Mouse (Mus musculus) limb, embryonic 11.5 days (tissue): Measurements from ENCODE around the gene Asah2. TPM values are rescaled to one million over a fixed set of nuclear protein-coding genes. Genes with fewer than 3 reads are reported as not detected.
"Not testable (repeated sequence)": the region's sequence is repeated elsewhere in the genome, so short reads cannot be mapped to it uniquely, and the experiment has no call there.

Experiments used
- ATAC-seq: fragments of 200-750 bp; cut with Nextera tagmentation; 2 replicates; pipeline ENCODE4 v1.8.0; 2017; ENCODE audit warnings: low read depth; ENCODE audit not compliant: insufficient number of reproducible peaks, low FRiP score, low TSS enrichment
- DNase-seq: peaks from one replicate; pipeline ENCODE4 v3.0.0-alpha.2; 2015; ENCODE audit warnings: low spot score
- H3K27ac ChIP-seq: fragments of 300-500 bp; sonication (generic); replicated peaks from 2 replicates; pipeline ENCODE4 v1.5.1; 2014; ENCODE audit warnings: low read depth, mild to moderate bottlenecking, low read length
- H3K27me3 ChIP-seq: fragments of 300-500 bp; sonication (generic); 2 replicates; pipeline ENCODE4 v1.6.1; 2014; ENCODE audit warnings: mild to moderate bottlenecking, low read length, mixed read lengths; ENCODE audit not compliant: control insufficient read depth, insufficient read depth
- H3K36me3 ChIP-seq: fragments of 300-500 bp; sonication (generic); 2 replicates; pipeline ENCODE4 v1.6.1; 2014; ENCODE audit warnings: mild to moderate bottlenecking, low read length, moderate library complexity, mixed read lengths; ENCODE audit not compliant: control insufficient read depth, insufficient read depth
- H3K4me1 ChIP-seq: fragments of 300-500 bp; sonication (generic); 2 replicates; pipeline ENCODE4 v1.6.1; 2014; ENCODE audit warnings: low read length, mixed read lengths; ENCODE audit not compliant: control insufficient read depth, insufficient read depth
- H3K4me2 ChIP-seq: fragments of 300-500 bp; sonication (generic); 2 replicates; pipeline ENCODE4 v1.6.1; 2014; ENCODE audit warnings: low read depth, mild to moderate bottlenecking, moderate library complexity; ENCODE audit not compliant: severe bottlenecking
- H3K4me3 ChIP-seq: fragments of 300-500 bp; sonication (generic); 2 replicates; pipeline ENCODE4 v1.5.1; 2014; ENCODE audit warnings: low read depth, low read length
- H3K9ac ChIP-seq: fragments of 300-500 bp; sonication (generic); 2 replicates; pipeline ENCODE4 v1.6.1; 2014; ENCODE audit warnings: mild to moderate bottlenecking, low read length
- H3K9me3 ChIP-seq: fragments of 300-500 bp; sonication (generic); 2 replicates; pipeline ENCODE4 v1.6.1; 2016; ENCODE audit warnings: low read length; ENCODE audit not compliant: control insufficient read depth
- WGBS: fragments of 180-500 bp; shearing (Covaris S2); extraction: QIAGEN DNeasy Blood & Tissue Kit; methylation state at CpG from one replicate; pipeline ENCODE4 v1.1.7; 2014; 5-methylcytosine and 5-hydroxymethylcytosine counted together
- polyA plus RNA-seq: library from polyadenylated mRNA; unstranded; fragments of >200 nt; fragmentation: Nextera tagmentation; extraction: Ambion mirVana; gene quantifications from 2 replicates; pipeline ENCODE4 v1.2.1, GENCODE M21; 2014

Gene Asah2
- polyA plus RNA-seq, 1 experiment from 2014 or later: 1.2 TPM

DNA sequence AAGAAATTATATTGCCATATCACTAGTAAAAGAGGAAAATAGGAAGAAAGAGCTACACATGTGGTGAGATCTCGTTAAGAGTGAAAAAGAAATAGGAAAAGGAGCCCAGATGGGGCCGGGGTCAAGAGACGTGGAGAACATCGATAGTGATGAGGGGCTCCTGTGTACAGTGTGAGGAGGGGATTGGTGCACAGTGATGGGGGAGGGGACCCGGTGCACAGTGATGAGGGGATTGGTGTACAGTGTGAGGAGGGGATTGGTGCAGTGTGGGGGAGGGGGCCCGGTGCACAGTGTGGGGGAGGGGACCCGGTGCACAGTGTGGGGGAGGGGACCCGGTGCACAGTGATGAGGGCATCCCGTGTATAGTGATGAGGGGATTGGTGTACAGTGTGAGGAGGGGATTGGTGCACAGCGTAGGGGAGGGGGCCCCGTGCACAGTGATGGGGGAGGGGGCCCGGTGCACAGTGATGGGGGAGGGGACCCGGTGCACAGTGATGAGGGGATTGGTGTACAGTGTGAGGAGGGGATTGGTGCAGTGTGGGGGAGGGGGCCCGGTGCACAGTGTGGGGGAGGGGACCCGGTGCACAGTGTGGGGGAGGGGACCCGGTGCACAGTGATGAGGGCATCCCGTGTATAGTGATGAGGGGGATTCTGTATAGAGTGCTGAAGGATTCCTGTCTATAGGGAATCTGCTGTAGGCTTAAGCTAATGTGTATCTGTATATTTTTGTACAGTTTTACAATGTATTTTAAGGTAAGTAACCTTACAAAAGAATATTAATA lies 23.9 kb upstream of the Asah2 start:
- 78% methylated on average over 14 of the region's 17 CpGs for WGBS
- H3K27ac ChIP-seq, H3K4me2 ChIP-seq, H3K9ac ChIP-seq, H3K27me3 ChIP-seq, H3K4me1 ChIP-seq, DNase-seq, H3K9me3 ChIP-seq, H3K36me3 ChIP-seq, H3K4me3 ChIP-seq: not testable (repeated sequence)
- peak; percentile 54; the same call in 1 of the 2 replicates for ATAC-seq

DNA sequence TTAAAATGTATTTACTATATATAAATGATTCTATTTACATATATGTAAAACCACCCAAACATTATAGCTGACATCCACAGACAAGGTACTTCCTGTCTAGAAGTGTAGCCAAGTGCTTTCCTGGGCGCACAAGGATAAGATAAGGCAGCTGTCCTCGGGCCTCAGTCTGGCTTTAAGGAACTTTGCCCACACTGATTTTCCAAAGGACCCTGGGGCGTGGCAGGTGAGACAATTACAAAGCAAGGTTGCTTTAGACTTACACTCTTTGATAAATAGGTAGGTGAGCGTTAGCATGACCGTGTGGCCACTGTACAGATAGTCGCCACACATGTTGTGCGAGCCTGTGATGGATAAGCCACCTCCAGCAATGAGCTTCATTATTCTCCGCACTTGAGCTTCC lies 21.3 kb upstream of the Asah2 start:
- no peaks in the 10 kb centered on the region for H3K4me1 ChIP-seq
- H3K9me3 ChIP-seq: no peaks in the 10 kb centered on the region
- DNase-seq (no peak), ATAC-seq (no peak)
- H3K4me3 ChIP-seq: no peak overlapping the region
- no peak overlapping the region for H3K4me2 ChIP-seq
- H3K27ac ChIP-seq: no peak overlapping the region
- no peak overlapping the region for H3K9ac ChIP-seq
- no peaks in the 10 kb centered on the region for H3K36me3 ChIP-seq
- 95% methylated on average over 8 of the region's 8 CpGs for WGBS
- H3K27me3 ChIP-seq: no peaks in the 10 kb centered on the region

DNA sequence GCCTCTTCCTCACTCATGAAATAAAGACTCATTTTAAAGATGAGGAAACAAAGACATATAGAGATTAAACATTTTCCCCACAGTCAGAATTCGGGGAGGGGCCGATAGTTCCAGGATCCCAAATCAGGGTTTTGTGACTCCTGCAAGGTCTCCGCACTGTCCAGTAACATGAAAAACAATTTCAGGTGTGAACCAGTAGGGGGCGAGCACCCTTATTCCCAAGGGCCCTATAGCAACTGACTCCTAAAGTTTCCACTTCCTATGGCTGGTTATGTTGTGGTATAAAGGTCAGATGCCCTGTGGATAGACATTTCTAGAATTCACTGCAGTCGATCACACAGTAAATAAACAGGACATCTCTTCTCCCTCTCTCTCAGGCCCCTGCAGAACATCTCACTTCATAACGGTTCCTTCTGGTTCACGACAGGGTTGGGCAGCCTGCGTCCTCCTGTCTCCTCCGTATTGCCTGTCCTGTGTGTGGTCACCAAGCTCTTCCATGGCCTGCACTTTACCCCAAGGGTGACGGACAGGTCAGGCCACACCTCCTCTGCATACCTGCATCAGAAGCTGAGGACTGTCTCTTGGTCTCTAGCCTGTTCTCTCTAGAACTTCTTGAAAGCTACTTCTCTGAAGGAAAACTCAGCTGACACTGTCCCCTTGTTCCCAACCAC lies 19.3 kb upstream of the Asah2 start:
- no peaks in the 10 kb centered on the region for H3K36me3 ChIP-seq
- H3K4me3 ChIP-seq: no peak overlapping the region
- no peaks in the 10 kb centered on the region for H3K4me1 ChIP-seq
- no peak overlapping the region for H3K9ac ChIP-seq
- ATAC-seq: no peak
- no peaks in the 10 kb centered on the region for H3K27me3 ChIP-seq
- H3K9me3 ChIP-seq: no peaks in the 10 kb centered on the region
- no peak overlapping the region for H3K4me2 ChIP-seq
- no peak for DNase-seq
- 77% methylated on average over 10 of the region's 10 CpGs for WGBS
- no peak overlapping the region for H3K27ac ChIP-seq

- DNase-seq: no peak
- 93% methylated on average over 9 of the region's 9 CpGs for WGBS
- H3K4me1 ChIP-seq: peaks cover 4% of the 10 kb centered on the region; the same call in 1 of the 2 replicates
Observed at GRCm38 (mm10) chr19:32124155-32124554, 16.1 kb upstream of the Asah2 start.

DNA sequence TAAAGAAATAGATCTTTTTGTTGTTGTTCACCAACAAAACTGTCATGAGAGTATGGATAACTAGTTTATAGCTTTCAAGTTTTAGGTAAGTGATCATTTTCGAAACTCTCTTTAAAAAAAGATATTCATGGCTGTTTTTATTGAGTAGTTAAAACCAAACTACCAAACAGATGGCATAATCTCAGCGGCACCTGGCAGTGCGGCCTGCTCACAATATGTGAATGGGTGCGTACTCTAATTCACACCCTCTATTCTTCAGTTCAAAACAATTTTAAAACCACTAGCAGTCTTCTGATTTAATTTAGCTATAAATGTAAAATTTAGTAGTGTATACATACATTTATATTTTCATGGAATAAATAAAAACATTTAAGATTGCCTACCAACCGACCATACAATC lies 15.2 kb upstream of the Asah2 start:
- H3K4me2 ChIP-seq: no peak overlapping the region
- no peaks in the 10 kb centered on the region for H3K9me3 ChIP-seq
- H3K27ac ChIP-seq: no peak overlapping the region
- no peaks in the 10 kb centered on the region for H3K36me3 ChIP-seq
- no peaks in the 10 kb centered on the region for H3K27me3 ChIP-seq
- ATAC-seq (no peak), DNase-seq (no peak)
- no peak overlapping the region for H3K9ac ChIP-seq
- 83% methylated on average over 5 of the region's 5 CpGs for WGBS
- H3K4me1 ChIP-seq: peaks cover 4% of the 10 kb centered on the region; the same call in 1 of the 2 replicates
- no peak overlapping the region for H3K4me3 ChIP-seq

More at GRCm38 (mm10) chr19:32124155-32124554, 16.1 kb upstream of the Asah2 start:
- Histone ChIP-seq H3K27ac (no peak overlapping the region), H3K9me3 (no peaks in the 10 kb centered on the region), H3K4me2 (no peak overlapping the region), H3K27me3 (no peaks in the 10 kb centered on the region), H3K4me3 (no peak overlapping the region), H3K36me3 (no peaks in the 10 kb centered on the region), H3K9ac (no peak overlapping the region)
- no peak for ATAC-seq

- peaks cover 4% of the 10 kb centered on the region; the same call in 1 of the 2 replicates for H3K4me1 ChIP-seq
- no peaks in the 10 kb centered on the region for H3K9me3 ChIP-seq
- H3K4me2 ChIP-seq: no peak overlapping the region
- no peaks in the 10 kb centered on the region for H3K27me3 ChIP-seq
- DNase-seq (no peak), ATAC-seq (no peak)
- H3K36me3 ChIP-seq: no peaks in the 10 kb centered on the region
- 41% methylated on average over 1 of the region's 1 CpGs for WGBS
- H3K27ac ChIP-seq: no peak overlapping the region
- no peak overlapping the region for H3K4me3 ChIP-seq
- no peak overlapping the region for H3K9ac ChIP-seq
Observed at GRCm38 (mm10) chr19:32120798-32121197, 12.8 kb upstream of the Asah2 start.

DNA sequence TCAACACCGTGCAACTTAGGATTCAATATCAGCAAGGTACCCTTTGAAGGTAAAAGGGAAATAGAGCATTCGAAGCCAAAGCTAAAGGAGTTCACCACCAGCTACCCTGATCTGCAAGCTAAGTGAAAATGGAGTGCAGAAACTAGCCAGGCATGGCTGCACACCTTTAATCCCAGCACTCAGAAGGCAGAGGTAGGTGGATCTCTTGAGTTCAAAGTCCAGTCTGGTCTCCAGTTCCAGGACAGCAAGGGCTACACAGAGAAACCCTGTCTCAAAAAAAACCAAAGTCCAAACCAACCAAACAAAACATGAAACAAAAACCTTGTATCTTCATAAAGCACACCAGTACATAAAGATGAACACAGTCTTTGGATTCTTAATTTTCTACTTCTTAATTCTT lies 11.7 kb upstream of the Asah2 start:
- Histone ChIP-seq H3K4me2 (no peak overlapping the region), H3K27ac (no peak overlapping the region), H3K4me1 (peaks cover 4% of the 10 kb centered on the region; the same call in 1 of the 2 replicates), H3K4me3 (no peak overlapping the region), H3K9ac (no peak overlapping the region), H3K36me3 (no peaks in the 10 kb centered on the region), H3K27me3 (no peaks in the 10 kb centered on the region), H3K9me3 (no peaks in the 10 kb centered on the region)
- 91% methylated on average over 2 of the region's 2 CpGs for WGBS
- ATAC-seq (no peak), DNase-seq (no peak)

GRCm38 (mm10) chr19:32118496-32118895 lies 10.5 kb upstream of the Asah2 start:
- Histone ChIP-seq H3K4me1 (peaks cover 4% of the 10 kb centered on the region; the same call in 1 of the 2 replicates), H3K27me3 (no peaks in the 10 kb centered on the region), H3K9ac (no peak overlapping the region), H3K27ac (no peak overlapping the region), H3K4me3 (no peak overlapping the region), H3K4me2 (no peak overlapping the region), H3K9me3 (no peaks in the 10 kb centered on the region), H3K36me3 (no peaks in the 10 kb centered on the region)
- 91% methylated on average over 3 of the region's 3 CpGs for WGBS
- DNase-seq (no peak), ATAC-seq (no peak)
